Mouse (Mus musculus): ENCODE measurements around the gene Maats1. TPM values are rescaled to one million over a fixed set of nuclear protein-coding genes. Genes with fewer than 3 reads are reported as not detected.

Maats1 gene
- total and polyA plus RNA-seq, 3 experiments = 0.03 TPM; not detected in 2

- peaks cover 2 to 3% of the 10 kb centered on the region in 2 experiments; a peak in 3 of 4 replicates for H3K27me3 ChIP-seq (ENCODE audit: control insufficient read depth in 1 of 2, insufficient read depth in 2 of 2, low read length in 2 of 2)
- H3K79me2 ChIP-seq (ENCODE audit: control insufficient read depth, insufficient read depth, low read length, poor library complexity) = no peaks in the 10 kb centered on the region
- H3K9ac ChIP-seq (ENCODE audit: control insufficient read depth, low read depth, low read length, poor library complexity, severe bottlenecking) = no peak overlapping the region
- no peaks in the 10 kb centered on the region for H3K9me3 ChIP-seq (replicated peaks; ENCODE audit: insufficient read depth, low read length)
- no peaks in the 10 kb centered on the region for H3K36me3 ChIP-seq (ENCODE audit: control insufficient read depth in 1 of 2, insufficient read depth in 2 of 2, low read length in 2 of 2)
- peak; percentile 14 for DNase-seq (ENCODE audit: low read depth, low spot score)
- H3K4me1 ChIP-seq (ENCODE audit: control insufficient read depth in 1 of 2, insufficient read depth in 2 of 2, low read length in 2 of 2) = no peaks in the 10 kb centered on the region
- no peak overlapping the region for H3K27ac ChIP-seq (ENCODE audit: control insufficient read depth, low read depth, low read length)
- TF ChIP-seq CTCF (IDR thresholded peaks at IDR 0.05 in 2 of 3, conservative IDR thresholded peaks at IDR 0.05 in 1 of 3; ENCODE audit: control insufficient read depth in 1 of 3, insufficient read depth in 1 of 3, low read depth in 2 of 3, low read length in 3 of 3, poor library complexity in 1 of 3, severe bottlenecking in 1 of 3) (peak; percentile 38 to 68 (median 54); a peak in 5 of 6 replicates), ZKSCAN1 (IDR thresholded peaks at IDR 0.05; ENCODE audit: low read depth, low read length) (no peak), SMC3 (IDR thresholded peaks at IDR 0.05; ENCODE audit: low read depth, low read length) (peak; percentile 41), RAD21 (IDR thresholded peaks at IDR 0.05; ENCODE audit: low read depth, low read length) (peak; percentile 17; the same call in 1 of the 2 replicates)
- no peak overlapping the region for H3K4me3 ChIP-seq (ENCODE audit: control insufficient read depth in 1 of 2, insufficient read depth in 1 of 2, low read depth in 2 of 2, low read length in 2 of 2)
These were observed 35.2 kb downstream of the Maats1 start for GRCm38 (mm10) chr16:38306571-38307220.

GRCm38 (mm10) chr16:38304460-38305194 is 37.3 kb downstream of the Maats1 start:
- peak; percentile 22 for DNase-seq (ENCODE audit: low read depth, low spot score)
- Histone ChIP-seq H3K4me3 (ENCODE audit: control insufficient read depth in 1 of 2, insufficient read depth in 1 of 2, low read depth in 2 of 2, low read length in 2 of 2) (no peak overlapping the region), H3K79me2 (ENCODE audit: control insufficient read depth, insufficient read depth, low read length, poor library complexity) (no peaks in the 10 kb centered on the region), H3K9ac (ENCODE audit: control insufficient read depth, low read depth, low read length, poor library complexity, severe bottlenecking) (no peak overlapping the region), H3K27ac (ENCODE audit: control insufficient read depth, low read depth, low read length) (no peak overlapping the region), H3K27me3 (ENCODE audit: control insufficient read depth in 1 of 2, insufficient read depth in 2 of 2, low read length in 2 of 2) (peaks cover 0 to 3% of the 10 kb centered on the region in 2 experiments; a peak in 3 of 4 replicates), H3K4me1 (ENCODE audit: control insufficient read depth in 1 of 2, insufficient read depth in 2 of 2, low read length in 2 of 2) (no peaks in the 10 kb centered on the region), H3K36me3 (ENCODE audit: control insufficient read depth in 1 of 2, insufficient read depth in 2 of 2, low read length in 2 of 2) (no peaks in the 10 kb centered on the region), H3K9me3 (replicated peaks; ENCODE audit: insufficient read depth, low read length) (no peaks in the 10 kb centered on the region)
- TF ChIP-seq MYB (IDR thresholded peaks at IDR 0.05; ENCODE audit: low read depth, low read length) (no peak), ZMIZ1 (IDR thresholded peaks at IDR 0.05; ENCODE audit: low read depth, low read length) (no peak), ZC3H11A (IDR thresholded peaks at IDR 0.05; ENCODE audit: low read depth, low read length) (no peak), ELF1 (IDR thresholded peaks at IDR 0.05; ENCODE audit: low read depth, low read length) (no peak), ZKSCAN1 (IDR thresholded peaks at IDR 0.05; ENCODE audit: low read depth, low read length) (no peak), HCFC1 (IDR thresholded peaks at IDR 0.05; ENCODE audit: low read depth, low read length) (no peak), POLR2A (IDR thresholded peaks at IDR 0.05; ENCODE audit: control insufficient read depth in 1 of 2, insufficient read depth in 1 of 2, low read depth in 1 of 2, low read length in 2 of 2, poor library complexity in 1 of 2) (no peak), RCOR1 (IDR thresholded peaks at IDR 0.05; ENCODE audit: low read depth, low read length) (no peak), BHLHE40 (IDR thresholded peaks at IDR 0.05; ENCODE audit: borderline replicate concordance, low read depth, low read length) (no peak), USF1 (IDR thresholded peaks at IDR 0.05; ENCODE audit: low read depth, low read length) (no peak)

All from MEL (cell line).